Mouse (Mus musculus): ENCODE results near the gene Cse1l. TPM values are rescaled to one million over a fixed set of nuclear protein-coding genes. Genes with fewer than 3 reads are reported as not detected.
A peak's percentile ranks its signal among the peaks of the same experiment; 100 is the strongest.

Gene Cse1l
- total RNA-seq, 2 experiments from 2014 or later, result 128 to 159 TPM

- ATAC-seq (replicated peaks; ENCODE audit: poor library complexity, severe bottlenecking), result no peak
Observed at GRCm38 (mm10) chr2:166963257-166963656, 57.4 kb downstream of the Cse1l start.

GRCm38 (mm10) chr2:166964773-166965172 lies 58.9 kb downstream of the Cse1l start:
- 0 out of 2 replicates have a peak, but pooled peaks have one; percentile 31 for ATAC-seq (replicated peaks; ENCODE audit: poor library complexity, severe bottlenecking)

GRCm38 (mm10) chr2:166973153-166973552 lies 67.3 kb downstream of the Cse1l start:
- no peak for ATAC-seq (replicated peaks; ENCODE audit: poor library complexity, severe bottlenecking)

- ATAC-seq (replicated peaks; ENCODE audit: poor library complexity, severe bottlenecking), result peak; percentile 43
Observed at GRCm38 (mm10) chr2:166974177-166974872, 68.5 kb downstream of the Cse1l start.

GRCm38 (mm10) chr2:166976356-166976755 lies 70.5 kb downstream of the Cse1l start:
- ATAC-seq (replicated peaks; ENCODE audit: poor library complexity, severe bottlenecking), result peak; percentile 73

GRCm38 (mm10) chr2:166977490-166977889 lies 71.7 kb downstream of the Cse1l start:
- peak; percentile 42 for ATAC-seq (replicated peaks; ENCODE audit: poor library complexity, severe bottlenecking)

GRCm38 (mm10) chr2:166980161-166980560 lies 74.3 kb downstream of the Cse1l start:
- ATAC-seq (replicated peaks; ENCODE audit: poor library complexity, severe bottlenecking), result peak; percentile 52

GRCm38 (mm10) chr2:166983351-166983894 lies 77.6 kb downstream of the Cse1l start:
- 0 out of 2 replicates have a peak, but pooled peaks have one; percentile 33 for ATAC-seq (replicated peaks; ENCODE audit: poor library complexity, severe bottlenecking)

GRCm38 (mm10) chr2:166990861-166991260 lies 85.0 kb downstream of the Cse1l start:
- ATAC-seq (replicated peaks; ENCODE audit: poor library complexity, severe bottlenecking), result no peak

- peak; percentile 55 for ATAC-seq (replicated peaks; ENCODE audit: poor library complexity, severe bottlenecking)
Observed at GRCm38 (mm10) chr2:166991945-166992344, 86.1 kb downstream of the Cse1l start.

- peak; percentile 8 for ATAC-seq (replicated peaks; ENCODE audit: poor library complexity, severe bottlenecking)
Observed at GRCm38 (mm10) chr2:166995021-166995795, 89.4 kb downstream of the Cse1l start.

Other genes with a start within 250 kb of the Cse1l start
- 29.4 and 39.0 TPM in 2 replicates for gene Prex1, start 192.2 kb upstream of the Cse1l start, total RNA-seq (2014; fragmentation: Nextera tagmentation)
- 13.4 and 15.6 TPM in 2 replicates for gene Prex1, start 192.2 kb upstream of the Cse1l start, total RNA-seq (2017)
- 2.1 and 4.5 TPM in 2 replicates for gene Trp53rkb, start 113.5 kb upstream of the Cse1l start, total RNA-seq (2014; fragmentation: Nextera tagmentation)
- gene Trp53rkb, start 113.5 kb upstream of the Cse1l start, total RNA-seq (2017), result 2.2 and 5.3 TPM in 2 replicates
- 14.2 and 20.5 TPM in 2 replicates for gene Arfgef2, start 100.5 kb upstream of the Cse1l start, total RNA-seq (2014; fragmentation: Nextera tagmentation)
- 15.3 and 24.7 TPM in 2 replicates for gene Arfgef2, start 100.5 kb upstream of the Cse1l start, total RNA-seq (2017)
- gene Stau1, start 90.3 kb downstream of the Cse1l start, total RNA-seq (2014; fragmentation: Nextera tagmentation), result 46.7 and 50.7 TPM in 2 replicates
- gene Stau1, start 90.3 kb downstream of the Cse1l start, total RNA-seq (2017), result 25.4 and 34.3 TPM in 2 replicates
- 61.9 and 68.6 TPM in 2 replicates for gene Ddx27, start 109.2 kb downstream of the Cse1l start, total RNA-seq (2014; fragmentation: Nextera tagmentation)
- gene Ddx27, start 109.2 kb downstream of the Cse1l start, total RNA-seq (2017), result 97.9 and 106 TPM in 2 replicates
- gene Znfx1, start 157.0 kb downstream of the Cse1l start, total RNA-seq (2014; fragmentation: Nextera tagmentation), result 25.4 and 28.2 TPM in 2 replicates
- gene Znfx1, start 157.0 kb downstream of the Cse1l start, total RNA-seq (2017), result 23.1 and 29.1 TPM in 2 replicates

All from granulocyte monocyte progenitor cell, adult 5-6 weeks (primary cell).